Comparison of ENCODE assay signal across 14 mouse cellular contexts in the genomic region with DNA sequence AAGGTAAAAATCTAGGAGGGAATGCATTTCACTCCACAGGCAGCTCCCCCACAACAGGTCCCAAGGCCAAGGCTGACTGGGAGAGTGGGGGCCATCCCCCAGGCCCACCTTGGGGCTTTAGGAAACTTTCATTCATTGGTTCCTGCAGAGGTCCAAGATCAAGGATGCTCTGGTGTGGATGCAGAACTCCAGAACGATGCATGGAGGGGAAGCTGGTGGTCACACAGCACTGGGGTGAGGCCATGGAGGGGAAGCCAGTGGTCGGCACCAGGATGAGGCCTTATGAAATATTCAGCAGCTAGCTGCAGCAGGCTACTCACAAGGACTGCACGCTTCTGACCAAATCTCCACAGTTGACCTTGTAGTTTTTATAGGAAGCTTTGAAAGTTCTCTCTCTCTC.
"Had no signal": no experiment of that assay in that cellular context is flagged by ENCODE, and none has a peak within 500 bp of the region (broad histone marks: within the 10 kb centered on the region; RNA-seq: fewer than 3 reads in every experiment).

No protein-coding gene starts in this region.

- DNase-seq: liver, embryonic 13.5 days; liver, postnatal 0 days; lung, adult 2 months; lung, postnatal 14 days; lung, postnatal 36 days; retina, postnatal 1 day; right cerebral cortex, adult 18-20 months; right cerebral cortex, postnatal 25 days; thymus, adult 2 months; thymus, postnatal 25 days; thymus, postnatal 4 days had no signal

- ATAC-seq: liver, postnatal 0 days; lung, postnatal 0 days; midbrain, embryonic 13.5 days; midbrain, embryonic 15.5 days had no signal
